Mouse (Mus musculus): Measurements from ENCODE around the gene Des. TPM values are rescaled to one million over a fixed set of nuclear protein-coding genes. Genes with fewer than 3 reads are reported as not detected.

Gene Des
- polyA plus RNA-seq, 1 experiment from 2014 or later = 0.86 TPM

DNA sequence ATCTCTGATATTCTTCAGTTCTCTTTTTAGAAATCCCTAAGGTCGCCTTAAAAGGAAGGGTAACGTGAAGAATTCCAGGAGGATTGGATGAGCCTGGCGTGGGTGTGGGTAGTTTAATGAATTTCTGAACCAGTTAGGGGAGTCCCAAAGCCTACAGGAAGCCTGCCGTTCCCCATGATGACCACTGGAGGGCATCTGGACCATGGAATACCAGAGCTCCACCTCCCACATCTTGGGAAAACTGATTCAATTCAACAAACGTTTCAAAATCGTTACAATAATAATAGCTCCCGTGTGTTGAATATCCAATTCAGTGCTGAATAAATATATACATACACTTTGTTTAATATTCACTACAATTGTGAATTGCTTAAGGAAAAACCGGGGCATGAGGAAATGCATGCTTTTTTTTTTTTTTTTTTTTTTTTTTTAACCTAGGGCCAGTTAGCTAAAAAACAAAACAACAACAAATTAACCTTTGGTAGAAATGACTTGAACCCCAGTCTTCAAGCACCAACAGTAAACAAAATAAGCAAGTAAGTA lies 17.2 kb upstream of the Des start:
- H3K9me3 ChIP-seq (ENCODE audit: control insufficient read depth, low read length) = no peaks in the 10 kb centered on the region
- H3K4me1 ChIP-seq (replicated peaks; ENCODE audit: control insufficient read depth, insufficient read depth, low read length) = peaks cover 10% of the 10 kb centered on the region
- no peak overlapping the region for H3K4me2 ChIP-seq (ENCODE audit: low read depth, low read length, severe bottlenecking)
- 2% methylated on average over 8 of the region's 8 CpGs for WGBS
- no peak overlapping the region for H3K27ac ChIP-seq (ENCODE audit: low read depth, low read length)
- DNase-seq (ENCODE audit: low spot score) (peak; percentile 72), ATAC-seq (replicated peaks; ENCODE audit: low FRiP score) (no peak)
- H3K36me3 ChIP-seq (ENCODE audit: control insufficient read depth, insufficient read depth, low read length) = no peaks in the 10 kb centered on the region
- no peak overlapping the region for H3K9ac ChIP-seq (ENCODE audit: low read length)
- H3K27me3 ChIP-seq (ENCODE audit: control insufficient read depth, insufficient read depth, low read length) = no peaks in the 10 kb centered on the region; the same call in 1 of the 2 replicates
- no peak overlapping the region for H3K4me3 ChIP-seq (ENCODE audit: low read depth, low read length)

DNA sequence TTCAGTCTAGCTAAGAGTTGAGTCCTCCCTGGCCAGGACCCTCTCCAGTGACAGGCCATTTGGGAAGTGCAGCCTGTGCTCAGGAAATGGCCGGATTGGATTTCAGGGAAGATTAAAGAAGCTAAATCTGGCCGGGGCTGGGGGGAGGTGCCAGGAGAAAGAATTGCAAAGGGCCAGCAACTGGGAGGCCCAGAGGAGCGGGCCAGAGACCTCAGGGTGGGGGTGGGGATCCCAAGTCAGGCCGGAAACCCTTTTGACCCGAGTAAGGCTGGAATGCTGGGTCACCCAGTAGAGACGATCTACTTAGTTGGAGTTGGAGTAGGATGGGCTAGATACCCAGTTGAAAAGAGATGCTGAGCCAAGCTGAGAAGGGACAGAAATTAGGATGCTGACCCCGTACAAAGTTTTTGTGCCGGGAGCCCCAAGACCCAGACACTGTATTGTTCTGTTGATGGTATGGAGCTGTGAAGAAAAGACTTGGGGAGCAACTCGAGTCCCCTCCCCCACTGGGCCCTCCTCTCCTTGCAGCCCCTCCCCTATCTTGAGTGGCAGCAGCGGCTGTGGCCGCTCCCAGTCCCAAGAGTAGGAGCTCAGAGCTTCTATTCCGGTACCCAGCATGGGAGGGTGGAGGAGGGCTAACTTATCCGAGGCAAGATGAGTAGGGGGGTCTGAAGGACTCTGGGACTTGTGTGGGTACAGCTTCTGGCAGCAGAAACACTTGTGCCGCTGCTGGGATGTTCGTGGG lies 15.7 kb upstream of the Des start:
- H3K36me3 ChIP-seq (ENCODE audit: control insufficient read depth, insufficient read depth, low read length) = no peaks in the 10 kb centered on the region
- ATAC-seq (replicated peaks; ENCODE audit: low FRiP score) (peak; percentile 65), DNase-seq (ENCODE audit: low spot score) (peak; percentile 64)
- H3K27ac ChIP-seq (ENCODE audit: low read depth, low read length) = no peak overlapping the region
- H3K27me3 ChIP-seq (ENCODE audit: control insufficient read depth, insufficient read depth, low read length) = no peaks in the 10 kb centered on the region; the same call in 1 of the 2 replicates
- 2% methylated on average over 15 of the region's 15 CpGs for WGBS
- no peak overlapping the region for H3K4me3 ChIP-seq (ENCODE audit: low read depth, low read length)
- H3K9me3 ChIP-seq (ENCODE audit: control insufficient read depth, low read length) = no peaks in the 10 kb centered on the region
- H3K4me1 ChIP-seq (replicated peaks; ENCODE audit: control insufficient read depth, insufficient read depth, low read length) = peaks cover 10% of the 10 kb centered on the region
- peak overlapping the region; percentile 31; the same call in 1 of the 2 replicates for H3K4me2 ChIP-seq (ENCODE audit: low read depth, low read length, severe bottlenecking)
- H3K9ac ChIP-seq (ENCODE audit: low read length) = 0 out of 2 replicates have a peak overlapping the region, but pooled peaks have one; percentile 4

GRCm38 (mm10) chr1:75345036-75345935 lies 14.8 kb upstream of the Des start:
- H3K36me3 ChIP-seq (ENCODE audit: control insufficient read depth, insufficient read depth, low read length) = no peaks in the 10 kb centered on the region
- H3K4me3 ChIP-seq (ENCODE audit: low read depth, low read length) = no peak overlapping the region
- H3K27me3 ChIP-seq (ENCODE audit: control insufficient read depth, insufficient read depth, low read length) = no peaks in the 10 kb centered on the region; the same call in 1 of the 2 replicates
- peaks cover 10% of the 10 kb centered on the region for H3K4me1 ChIP-seq (replicated peaks; ENCODE audit: control insufficient read depth, insufficient read depth, low read length)
- H3K4me2 ChIP-seq (ENCODE audit: low read depth, low read length, severe bottlenecking) = 0 out of 2 replicates have a peak overlapping the region, but pooled peaks have one; percentile 31
- ATAC-seq (replicated peaks; ENCODE audit: low FRiP score) = no peak
- H3K27ac ChIP-seq (ENCODE audit: low read depth, low read length) = no peak overlapping the region
- WGBS = 26% methylated on average over 20 of the region's 20 CpGs
- no peaks in the 10 kb centered on the region for H3K9me3 ChIP-seq (ENCODE audit: control insufficient read depth, low read length)
- H3K9ac ChIP-seq (ENCODE audit: low read length) = no peak overlapping the region
- no peak for DNase-seq (ENCODE audit: low spot score)

- no peak overlapping the region for H3K4me2 ChIP-seq (ENCODE audit: low read depth, low read length, severe bottlenecking)
- ATAC-seq (replicated peaks; ENCODE audit: low FRiP score) (no peak), DNase-seq (ENCODE audit: low spot score) (no peak)
- no peaks in the 10 kb centered on the region for H3K9me3 ChIP-seq (ENCODE audit: control insufficient read depth, low read length)
- H3K4me1 ChIP-seq (replicated peaks; ENCODE audit: control insufficient read depth, insufficient read depth, low read length) = peaks cover 10% of the 10 kb centered on the region
- H3K4me3 ChIP-seq (ENCODE audit: low read depth, low read length) = no peak overlapping the region
- no peak overlapping the region for H3K27ac ChIP-seq (ENCODE audit: low read depth, low read length)
- no peaks in the 10 kb centered on the region for H3K36me3 ChIP-seq (ENCODE audit: control insufficient read depth, insufficient read depth, low read length)
- 92% methylated on average over 5 of the region's 5 CpGs for WGBS
- H3K9ac ChIP-seq (ENCODE audit: low read length) = no peak overlapping the region
- H3K27me3 ChIP-seq (ENCODE audit: control insufficient read depth, insufficient read depth, low read length) = no peaks in the 10 kb centered on the region; the same call in 1 of the 2 replicates
These were observed 12.8 kb upstream of the Des start for GRCm38 (mm10) chr1:75347279-75347678.

DNA sequence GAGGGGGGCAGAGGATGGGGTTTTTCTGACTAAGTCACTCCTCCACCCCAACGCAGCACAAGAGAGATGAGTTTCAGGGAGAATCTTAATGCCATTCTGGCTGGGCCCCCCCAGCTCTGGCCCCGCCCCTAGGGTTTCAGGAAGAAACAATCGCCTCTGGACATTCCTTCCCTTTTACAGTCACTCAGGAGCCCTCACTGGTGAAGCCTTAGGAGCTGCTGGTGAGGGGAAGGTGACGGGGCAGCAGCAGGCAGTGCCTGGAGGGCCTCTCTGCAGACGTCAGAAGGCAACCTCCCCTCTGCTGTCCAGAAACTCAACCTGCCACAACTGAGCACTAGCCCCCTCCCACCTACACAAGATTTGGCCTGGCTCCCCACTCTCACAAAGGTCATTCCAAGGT lies 10.9 kb upstream of the Des start:
- no peak overlapping the region for H3K4me2 ChIP-seq (ENCODE audit: low read depth, low read length, severe bottlenecking)
- peaks cover 5% of the 10 kb centered on the region for H3K4me1 ChIP-seq (replicated peaks; ENCODE audit: control insufficient read depth, insufficient read depth, low read length)
- WGBS = 52% methylated on average over 5 of the region's 5 CpGs
- no peak for DNase-seq (ENCODE audit: low spot score)
- no peak overlapping the region for H3K4me3 ChIP-seq (ENCODE audit: low read depth, low read length)
- no peak overlapping the region for H3K9ac ChIP-seq (ENCODE audit: low read length)
- H3K27ac ChIP-seq (ENCODE audit: low read depth, low read length) = no peak overlapping the region
- H3K36me3 ChIP-seq (ENCODE audit: control insufficient read depth, insufficient read depth, low read length) = no peaks in the 10 kb centered on the region
- ATAC-seq (replicated peaks; ENCODE audit: low FRiP score) = no peak
- H3K27me3 ChIP-seq (ENCODE audit: control insufficient read depth, insufficient read depth, low read length) = no peaks in the 10 kb centered on the region; the same call in 1 of the 2 replicates
- no peaks in the 10 kb centered on the region for H3K9me3 ChIP-seq (ENCODE audit: control insufficient read depth, low read length)

GRCm38 (mm10) chr1:75357261-75357660 lies 2.9 kb upstream of the Des start:
- H3K36me3 ChIP-seq (ENCODE audit: control insufficient read depth, insufficient read depth, low read length) = no peaks in the 10 kb centered on the region
- H3K4me1 ChIP-seq (replicated peaks; ENCODE audit: control insufficient read depth, insufficient read depth, low read length) = peaks cover 4% of the 10 kb centered on the region
- ATAC-seq (replicated peaks; ENCODE audit: low FRiP score) (no peak), DNase-seq (ENCODE audit: low spot score) (no peak)
- H3K27me3 ChIP-seq (ENCODE audit: control insufficient read depth, insufficient read depth, low read length) = peaks cover 30% of the 10 kb centered on the region
- H3K4me2 ChIP-seq (ENCODE audit: low read depth, low read length, severe bottlenecking) = no peak overlapping the region
- H3K4me3 ChIP-seq (ENCODE audit: low read depth, low read length) = no peak overlapping the region
- H3K27ac ChIP-seq (ENCODE audit: low read depth, low read length) = no peak overlapping the region
- WGBS = 86% methylated on average over 7 of the region's 7 CpGs
- no peak overlapping the region for H3K9ac ChIP-seq (ENCODE audit: low read length)
- no peaks in the 10 kb centered on the region for H3K9me3 ChIP-seq (ENCODE audit: control insufficient read depth, low read length)

GRCm38 (mm10) chr1:75358009-75358408 lies 2.1 kb upstream of the Des start:
- no peak overlapping the region for H3K27ac ChIP-seq (ENCODE audit: low read depth, low read length)
- 89% methylated on average over 4 of the region's 4 CpGs for WGBS
- H3K4me1 ChIP-seq (replicated peaks; ENCODE audit: control insufficient read depth, insufficient read depth, low read length) = peaks cover 4% of the 10 kb centered on the region
- no peak overlapping the region for H3K4me2 ChIP-seq (ENCODE audit: low read depth, low read length, severe bottlenecking)
- ATAC-seq (replicated peaks; ENCODE audit: low FRiP score) (no peak), DNase-seq (ENCODE audit: low spot score) (no peak)
- peaks cover 30% of the 10 kb centered on the region for H3K27me3 ChIP-seq (ENCODE audit: control insufficient read depth, insufficient read depth, low read length)
- no peak overlapping the region for H3K9ac ChIP-seq (ENCODE audit: low read length)
- H3K9me3 ChIP-seq (ENCODE audit: control insufficient read depth, low read length) = no peaks in the 10 kb centered on the region
- H3K36me3 ChIP-seq (ENCODE audit: control insufficient read depth, insufficient read depth, low read length) = no peaks in the 10 kb centered on the region
- H3K4me3 ChIP-seq (ENCODE audit: low read depth, low read length) = no peak overlapping the region

DNA sequence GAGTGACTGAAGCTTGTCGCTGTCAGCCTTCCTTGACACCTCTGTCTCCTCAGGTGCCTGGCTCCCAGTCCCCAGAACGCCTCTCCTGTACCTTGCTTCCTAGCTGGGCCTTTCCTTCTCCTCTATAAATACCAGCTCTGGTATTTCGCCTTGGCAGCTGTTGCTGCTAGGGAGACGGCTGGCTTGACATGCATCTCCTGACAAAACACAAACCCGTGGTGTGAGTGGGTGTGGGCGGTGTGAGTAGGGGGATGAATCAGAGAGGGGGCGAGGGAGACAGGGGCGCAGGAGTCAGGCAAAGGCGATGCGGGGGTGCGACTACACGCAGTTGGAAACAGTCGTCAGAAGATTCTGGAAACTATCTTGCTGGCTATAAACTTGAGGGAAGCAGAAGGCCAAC lies 783 bp upstream of the Des start:
- no peak for ATAC-seq (replicated peaks; ENCODE audit: low FRiP score)
- Histone ChIP-seq H3K27ac (ENCODE audit: low read depth, low read length) (no peak overlapping the region), H3K4me3 (ENCODE audit: low read depth, low read length) (no peak overlapping the region), H3K27me3 (ENCODE audit: control insufficient read depth, insufficient read depth, low read length) (peaks cover 30% of the 10 kb centered on the region), H3K9ac (ENCODE audit: low read length) (no peak overlapping the region), H3K36me3 (ENCODE audit: control insufficient read depth, insufficient read depth, low read length) (no peaks in the 10 kb centered on the region), H3K4me1 (replicated peaks; ENCODE audit: control insufficient read depth, insufficient read depth, low read length) (peaks cover 4% of the 10 kb centered on the region), H3K9me3 (ENCODE audit: control insufficient read depth, low read length) (no peaks in the 10 kb centered on the region), H3K4me2 (ENCODE audit: low read depth, low read length, severe bottlenecking) (no peak overlapping the region)
- WGBS = 76% methylated on average over 13 of the region's 13 CpGs
- no peak for DNase-seq (ENCODE audit: low spot score)
